Mouse (Mus musculus): Measurements from ENCODE around the gene Bud23.

DNA sequence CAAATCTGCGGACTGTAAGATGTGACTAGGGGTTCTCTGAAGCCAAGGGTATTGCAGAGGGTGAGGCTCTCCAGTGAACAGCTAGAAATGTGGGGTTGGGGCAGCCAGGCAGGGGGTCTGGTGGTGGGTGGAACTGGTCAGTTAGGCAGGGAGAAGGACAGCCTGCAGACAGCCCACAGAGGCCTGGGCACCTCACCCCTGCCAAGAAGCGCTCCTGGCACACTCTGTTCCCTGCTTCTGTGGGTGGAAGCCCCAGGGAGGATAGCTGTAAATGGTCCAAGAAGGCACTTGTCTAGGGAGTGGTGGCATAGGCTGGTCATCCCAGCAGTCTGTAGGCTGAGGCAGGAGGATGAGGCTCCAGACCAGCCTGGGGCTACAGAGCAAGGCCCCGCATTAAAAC, 44.7 kb upstream of the Bud23 start:
- TF ChIP-seq CTCF (IDR thresholded peaks at IDR 0.05; ENCODE audit: control insufficient read depth, insufficient read depth, insufficient read length) (no peak), MAX (IDR thresholded peaks at IDR 0.05) (no peak), USF1 (IDR thresholded peaks at IDR 0.05; ENCODE audit: low read depth) (no peak), CEBPB (IDR thresholded peaks at IDR 0.05; ENCODE audit: low read depth) (no peak), MYOD1 (IDR thresholded peaks at IDR 0.05; ENCODE audit: control insufficient read depth, insufficient read length, low read depth) (no peak)

Measured in C2C12 (cell line).